Mouse (Mus musculus) gastrocnemius, adult 2 months (tissue): ENCODE data around the gene Pcgf5. TPM values are rescaled to one million over a fixed set of nuclear protein-coding genes. Genes with fewer than 3 reads are reported as not detected.
A peak's percentile ranks its signal among the peaks of the same experiment; 100 is the strongest.

Source experiments
- DNase-seq: peaks from one replicate; pipeline ENCODE4 v3.0.0; 2022
- H3K27ac ChIP-seq: fragments of 200-600 bp; 2 replicates; pipeline ENCODE4 v1.8.1; 2022; ENCODE audit warnings: mild to moderate bottlenecking
- H3K4me3 ChIP-seq: fragments of 200-600 bp; 2 replicates; pipeline ENCODE4 v1.8.1; 2022; ENCODE audit warnings: mild to moderate bottlenecking, moderate library complexity
- CTCF ChIP-seq: fragments of 200-600 bp; IDR thresholded peaks from 2 replicates; pipeline ENCODE4 v1.8.1; 2022; ENCODE audit warnings: antibody characterized with exemption, mild to moderate bottlenecking, moderate library complexity
- intact Hi-C: fragments of 180-260 bp; cut with DNase I; formaldehyde crosslinking; loops from one replicate; pipeline ENCODE4 v1.15.1; 2025
- total RNA-seq, 2 experiments: library from RNA; stranded (reverse); gene quantifications; 2 replicates each; pipeline ENCODE4 v1.2.3; 2021

Pcgf5 gene
- total RNA-seq, 2 experiments from 2014 or later: 34.0 to 38.7 TPM

DNA sequence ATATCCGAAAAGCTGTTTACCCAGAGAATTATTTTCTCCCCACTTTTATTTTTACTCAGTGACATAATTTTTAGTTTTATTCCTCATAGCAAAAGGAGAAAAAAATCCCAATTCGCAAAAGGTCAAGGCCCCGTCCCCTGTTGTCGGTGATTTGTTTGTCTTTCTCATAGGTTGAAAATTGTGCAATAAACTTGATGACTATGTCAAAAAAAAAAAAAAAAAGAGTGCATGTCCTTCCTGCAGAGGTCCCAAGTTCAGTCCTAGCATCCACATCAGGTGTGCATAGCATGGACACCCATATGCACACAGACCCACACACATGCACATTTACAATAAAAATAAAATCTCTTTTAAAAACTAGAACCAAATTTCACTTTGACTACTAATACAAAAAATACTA is 105.3 kb downstream of the Pcgf5 start:
- intact Hi-C loops: no loop called here
- DNase-seq: no peak

DNA sequence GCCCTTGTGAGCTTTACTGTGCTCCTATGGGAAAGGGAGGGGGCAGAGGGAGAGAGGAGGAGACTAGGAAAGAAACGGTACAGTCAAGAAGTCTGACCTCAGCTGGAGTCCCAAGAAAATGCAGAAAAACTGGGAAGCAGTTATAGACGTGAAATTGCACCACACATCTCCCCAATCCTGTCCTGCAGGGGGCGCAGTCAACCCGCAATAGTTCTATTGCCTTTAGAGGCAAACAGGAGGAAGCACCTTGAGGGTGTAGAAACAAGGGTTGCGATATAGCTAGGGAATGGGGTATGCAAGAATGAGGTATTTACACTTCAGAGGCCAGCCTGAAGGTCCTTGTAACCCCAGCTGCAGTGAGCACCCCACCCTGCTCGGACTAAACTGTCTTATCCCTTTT is 122.0 kb downstream of the Pcgf5 start:
- Histone ChIP-seq H3K4me3 (no peak overlapping the region; the same call in 1 of the 2 replicates), H3K27ac (no peak overlapping the region)
- DNase-seq: peak; percentile 80
- intact Hi-C loops: loop anchor here (5.0 kb wide), 1 partner anchor 67 kb away; no protein-coding TSS in a partner anchor
- TF ChIP-seq CTCF: peak; percentile 78

More for the DNA sequence above, 105.3 kb downstream of the Pcgf5 start:
- no peak overlapping the region for H3K27ac ChIP-seq
- H3K4me3 ChIP-seq: no peak overlapping the region
- no peak for TF ChIP-seq CTCF

DNA sequence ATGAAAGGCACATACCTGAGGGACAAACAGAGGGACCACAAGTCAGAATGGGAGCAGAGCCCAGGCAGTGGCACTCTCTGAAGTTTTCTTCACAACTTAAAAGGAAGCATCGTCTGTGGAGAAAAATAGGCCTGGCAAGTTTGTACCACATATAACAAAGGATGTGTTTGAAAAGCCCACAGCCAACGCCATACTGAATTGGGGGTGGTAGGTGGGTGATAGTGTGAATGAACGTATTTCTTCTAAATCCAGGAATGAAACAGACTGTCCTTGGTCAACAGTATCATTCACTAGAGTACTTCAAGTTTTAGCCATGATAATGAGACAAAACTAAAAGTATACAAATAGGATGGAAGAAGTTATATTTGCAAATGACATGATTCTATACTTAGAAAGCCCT is 123.2 kb downstream of the Pcgf5 start:
- intact Hi-C loops: loop anchor here (5.0 kb wide), 1 partner anchor 66 kb away; no protein-coding TSS in a partner anchor
- Histone ChIP-seq H3K27ac (no peak overlapping the region), H3K4me3 (no peak overlapping the region)
- no peak for DNase-seq
- TF ChIP-seq CTCF: no peak

DNA sequence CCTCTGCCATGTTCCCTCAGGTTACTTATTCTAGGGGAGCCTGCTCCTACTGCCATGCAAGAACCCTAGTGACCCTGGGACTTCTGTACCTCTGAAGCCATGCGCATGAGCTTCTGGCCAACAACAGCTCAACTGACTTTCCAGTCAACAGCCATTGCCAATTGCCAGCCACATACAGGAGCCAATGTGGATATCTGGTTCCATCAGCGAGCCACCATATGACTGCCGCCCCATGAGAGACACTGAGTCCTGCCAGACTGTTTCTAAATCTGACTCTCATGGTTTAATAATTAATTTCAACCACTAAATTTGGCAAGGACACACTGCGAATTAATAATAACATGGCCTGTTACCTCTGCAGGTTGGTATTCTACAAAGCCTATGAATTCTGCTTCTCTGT is 128.5 kb downstream of the Pcgf5 start:
- peak overlapping the region; percentile 76 for H3K27ac ChIP-seq
- no peak for TF ChIP-seq CTCF
- intact Hi-C loops: loop anchor here (5.0 kb wide), 1 partner anchor 76 kb away; the partner anchor contains the start of gene Hectd2
- H3K4me3 ChIP-seq: peak overlapping the region; percentile 17; the same call in 1 of the 2 replicates
- DNase-seq: peak; percentile 72

DNA sequence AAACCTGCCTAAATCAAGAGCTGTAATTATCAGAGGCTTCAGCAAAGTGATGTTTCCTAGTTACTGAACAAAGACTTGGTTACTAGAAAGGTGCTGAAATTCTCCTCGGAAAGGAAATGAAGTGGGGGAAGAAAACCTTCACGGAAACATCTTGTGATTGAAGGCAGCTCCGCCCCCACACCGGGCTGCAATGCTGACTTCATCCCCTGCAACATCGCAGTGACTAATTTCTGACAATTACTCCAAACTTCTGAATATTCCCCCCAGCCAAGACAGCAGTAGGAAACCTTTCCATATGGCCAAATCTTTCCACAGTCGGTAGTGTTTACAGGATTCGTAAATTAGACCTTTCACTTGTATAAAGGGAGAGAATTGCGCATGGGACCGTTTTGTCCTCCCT is 129.0 kb downstream of the Pcgf5 start:
- H3K4me3 ChIP-seq: peak overlapping the region; percentile 17

DNA sequence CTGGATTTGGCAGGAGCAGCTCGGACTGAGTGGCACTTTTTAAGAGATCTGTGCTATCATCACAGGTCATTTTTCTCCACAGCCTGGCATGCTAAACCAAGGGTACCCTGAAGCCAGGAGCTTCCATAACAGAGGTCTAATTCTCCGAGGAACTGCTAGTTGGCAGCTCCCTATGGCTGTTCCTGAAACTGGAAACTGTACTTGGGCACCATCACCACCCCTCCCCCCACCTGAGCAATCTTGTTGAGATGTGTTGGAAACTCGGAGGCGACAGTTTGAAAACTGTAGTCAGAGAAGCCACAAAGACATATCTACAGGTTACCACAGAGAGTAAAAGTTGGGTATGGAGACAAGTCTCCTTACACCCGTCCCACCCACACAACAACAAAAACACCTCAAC is 129.6 kb downstream of the Pcgf5 start:
- Histone ChIP-seq H3K4me3 (no peak overlapping the region), H3K27ac (peak overlapping the region; percentile 76)
- TF ChIP-seq CTCF: no peak
- intact Hi-C loops: loop anchor here (5.0 kb wide), 1 partner anchor 75 kb away; the partner anchor contains the start of gene Hectd2
- peak; percentile 32 for DNase-seq

More for the DNA sequence above, 129.0 kb downstream of the Pcgf5 start:
- peak overlapping the region; percentile 76 for H3K27ac ChIP-seq
- no peak for DNase-seq
- TF ChIP-seq CTCF: no peak
- intact Hi-C loops: loop anchor here (5.0 kb wide), 1 partner anchor 75 kb away; the partner anchor contains the start of gene Hectd2

DNA sequence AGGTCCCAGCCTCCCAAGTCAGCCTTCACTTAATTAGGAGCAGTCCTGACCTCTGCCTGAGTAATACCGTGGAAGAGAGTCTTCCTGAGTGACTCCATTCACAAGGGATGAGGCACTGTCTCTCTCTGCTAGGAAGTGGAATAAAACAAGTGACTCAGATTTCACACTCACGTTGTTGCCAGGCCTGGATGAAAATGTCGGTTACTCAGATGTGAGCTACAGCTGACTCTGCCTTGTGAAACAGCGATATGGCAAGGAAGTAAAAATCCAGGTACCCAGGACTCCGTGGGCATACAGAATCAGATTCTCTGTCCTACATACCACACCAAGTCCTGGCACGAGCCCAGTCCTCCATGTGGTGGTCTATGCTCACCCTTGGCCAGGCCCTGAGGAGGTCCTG is 142.8 kb downstream of the Pcgf5 start:
- Histone ChIP-seq H3K27ac (no peak overlapping the region), H3K4me3 (no peak overlapping the region)
- no peak for DNase-seq
- TF ChIP-seq CTCF: no peak
- intact Hi-C loops: no loop called here

DNA sequence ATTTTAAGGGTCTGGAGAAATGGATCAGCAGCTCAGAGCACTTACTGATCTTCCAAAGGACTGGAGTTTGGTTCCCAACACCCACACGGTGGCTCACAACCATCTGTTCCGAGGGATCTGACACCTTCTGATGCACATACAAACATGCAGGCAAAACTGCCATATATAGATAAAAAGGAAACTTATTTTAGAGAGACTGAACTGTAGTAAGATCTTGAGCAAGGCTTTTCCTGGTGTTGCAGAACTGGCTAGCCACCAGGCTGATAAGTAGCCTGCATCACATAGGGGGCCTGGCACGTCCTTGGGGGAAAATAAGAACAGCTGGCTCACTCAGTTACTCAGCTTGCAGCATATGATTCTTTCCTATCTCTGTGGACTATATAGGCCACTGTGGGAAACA is 147.4 kb downstream of the Pcgf5 start:
- TF ChIP-seq CTCF: no peak
- H3K4me3 ChIP-seq: no peak overlapping the region
- intact Hi-C loops: no loop called here

DNA sequence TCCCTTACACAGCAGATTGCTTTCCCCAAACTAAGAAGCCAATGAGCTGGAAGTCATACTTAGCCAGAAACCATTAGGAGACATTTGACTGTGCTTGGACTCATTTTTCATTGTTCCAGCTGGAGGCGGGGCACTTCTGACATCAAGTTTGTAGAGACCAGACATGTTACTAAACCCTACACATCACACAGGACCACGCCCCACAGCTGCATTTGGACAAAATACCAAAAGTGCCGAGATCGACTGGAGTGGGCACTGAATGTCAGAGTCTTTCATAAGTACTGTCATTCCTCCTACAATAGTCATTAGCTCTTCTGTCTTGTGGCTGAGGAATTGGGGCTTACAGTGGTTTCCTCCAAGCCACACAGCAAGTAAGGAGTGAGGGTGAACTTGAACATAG is 148.4 kb downstream of the Pcgf5 start:
- DNase-seq: no peak

More for the DNA sequence above, 147.4 kb downstream of the Pcgf5 start:
- no peak for DNase-seq
- no peak overlapping the region for H3K27ac ChIP-seq

DNA sequence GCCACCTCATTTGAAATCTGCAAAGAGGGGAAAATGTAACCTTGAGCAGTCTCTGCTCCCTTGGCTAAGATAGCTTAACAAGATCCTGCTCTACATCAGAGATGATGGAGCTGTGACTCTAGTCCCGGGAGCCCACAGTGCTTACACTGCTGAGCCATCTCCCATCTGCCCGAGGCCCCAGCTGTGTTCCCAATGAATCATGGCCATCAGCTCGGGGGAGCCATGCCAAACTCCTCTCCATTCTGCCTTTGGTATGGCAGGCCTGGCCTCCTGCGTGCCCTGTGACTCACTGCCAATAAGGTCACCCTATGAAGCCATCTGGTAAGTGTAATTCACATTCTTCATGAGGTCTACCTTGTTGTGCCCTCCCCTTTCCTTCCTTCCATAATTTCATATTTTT is 149.0 kb downstream of the Pcgf5 start:
- intact Hi-C loops: no loop called here
- no peak overlapping the region for H3K4me3 ChIP-seq
- peak; percentile 42 for DNase-seq
- no peak overlapping the region for H3K27ac ChIP-seq
- no peak for TF ChIP-seq CTCF

More for the DNA sequence above, 148.4 kb downstream of the Pcgf5 start:
- Histone ChIP-seq H3K27ac (no peak overlapping the region), H3K4me3 (no peak overlapping the region)
- intact Hi-C loops: no loop called here
- TF ChIP-seq CTCF: no peak

DNA sequence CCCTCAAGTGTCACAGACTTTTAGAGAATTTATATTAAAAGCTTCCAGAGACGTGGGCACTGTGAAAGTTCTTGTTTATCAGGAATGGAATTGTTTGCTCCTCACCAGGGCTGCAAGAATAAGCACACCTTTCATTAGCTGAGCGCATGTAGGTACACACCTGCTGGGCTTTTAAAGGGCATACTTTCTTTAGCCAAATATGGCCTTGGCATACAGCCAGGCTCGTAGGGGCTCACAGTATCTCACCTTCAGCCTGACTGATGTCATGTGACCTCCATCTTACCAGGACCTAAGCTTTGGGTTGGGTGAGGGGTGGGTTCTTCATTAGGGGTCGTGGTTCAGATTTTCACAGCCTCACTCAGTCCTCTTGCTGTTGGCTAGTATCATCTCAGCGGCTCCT is 149.6 kb downstream of the Pcgf5 start:
- TF ChIP-seq CTCF: no peak
- Histone ChIP-seq H3K27ac (no peak overlapping the region), H3K4me3 (no peak overlapping the region)
- intact Hi-C loops: no loop called here
- no peak for DNase-seq

DNA sequence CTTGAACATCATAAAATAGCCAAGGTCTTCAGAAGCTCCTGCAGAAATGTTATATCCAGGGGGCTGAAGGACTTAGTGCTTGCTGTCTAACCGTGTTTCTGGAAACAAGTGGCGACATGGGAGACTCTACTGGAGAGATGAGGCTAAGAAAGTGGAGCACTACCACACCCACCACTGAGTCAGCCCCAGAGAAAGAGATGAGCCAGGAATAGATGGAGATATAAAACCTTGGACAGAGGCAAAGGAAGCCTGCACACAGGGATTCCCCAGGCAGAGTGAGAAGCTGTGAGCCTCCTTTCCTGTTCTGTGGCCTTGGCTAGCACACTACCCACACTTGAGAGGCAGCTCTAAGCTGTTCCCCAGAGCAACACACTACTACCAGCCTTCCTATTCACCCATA is 156.6 kb downstream of the Pcgf5 start:
- DNase-seq: no peak
- intact Hi-C loops: no loop called here
- TF ChIP-seq CTCF: no peak
- H3K4me3 ChIP-seq: no peak overlapping the region
- H3K27ac ChIP-seq: no peak overlapping the region

Other genes starting within 250 kb of the Pcgf5 start
- 10 to 100 TPM in 1 of 2 experiments, 1 to 10 TPM in 1; 4.2 to 10.1 TPM for gene Ankrd1, start 228.2 kb upstream of the Pcgf5 start, total RNA-seq
- gene Hectd2, start 206.3 kb downstream of the Pcgf5 start, total RNA-seq: 1 to 10 TPM; 5.5 to 6.8 TPM